Mouse (Mus musculus): Measurements from ENCODE around the gene Noa1.
A peak's percentile ranks its signal among the peaks of the same experiment; 100 is the strongest.

The Noa1 gene

GRCm38 (mm10) chr5:77254402-77254801 is 55.5 kb downstream of the Noa1 start:
- DNase-seq (ENCODE audit: low read depth, low spot score) = no peak

DNA sequence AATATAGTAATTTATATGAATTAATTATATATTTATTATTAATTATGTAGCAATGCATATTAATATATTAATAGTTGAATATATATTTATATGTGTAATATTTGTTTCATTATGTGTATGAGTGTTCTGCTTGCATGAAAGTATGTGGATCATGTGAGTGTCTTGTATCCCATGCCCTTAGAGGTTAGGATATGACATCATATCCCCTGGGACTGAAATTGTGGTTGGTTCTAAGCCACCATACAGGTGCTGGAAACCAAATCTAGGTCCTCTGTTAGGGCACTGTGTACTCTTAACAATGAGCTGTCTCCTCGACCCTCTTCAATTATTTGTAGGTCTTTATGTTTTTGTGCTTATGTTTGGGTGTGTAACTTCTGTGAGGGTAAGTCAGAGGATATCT is 56.7 kb downstream of the Noa1 start:
- no peak for DNase-seq (ENCODE audit: low read depth, low spot score)

- DNase-seq (ENCODE audit: low read depth, low spot score) = peak; percentile 43
Observed at GRCm38 (mm10) chr5:77252115-77252827, 57.6 kb downstream of the Noa1 start.

GRCm38 (mm10) chr5:77251656-77252055 is 58.2 kb downstream of the Noa1 start:
- no peak for DNase-seq (ENCODE audit: low read depth, low spot score)

DNA sequence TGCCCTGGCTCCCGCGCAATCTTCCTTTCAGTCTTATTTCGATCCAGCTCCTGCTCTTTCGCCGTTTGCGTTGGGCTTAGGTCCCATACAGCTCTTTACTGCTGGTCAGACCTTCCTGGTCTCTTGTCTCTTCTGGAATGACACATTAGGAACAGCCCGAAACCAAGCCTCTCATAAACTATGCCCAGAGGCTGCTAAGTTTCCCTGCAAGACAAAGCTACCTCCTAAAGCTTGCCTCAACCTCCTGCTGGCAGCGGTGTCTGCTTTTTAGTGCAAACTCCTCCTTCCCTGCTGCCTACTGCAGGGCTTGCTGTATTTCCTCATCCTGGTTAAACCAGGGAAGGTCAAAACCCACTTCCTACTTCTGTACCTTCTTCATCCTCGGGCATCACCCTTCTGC is 59.8 kb downstream of the Noa1 start:
- DNase-seq (ENCODE audit: low read depth, low spot score) = no peak

DNA sequence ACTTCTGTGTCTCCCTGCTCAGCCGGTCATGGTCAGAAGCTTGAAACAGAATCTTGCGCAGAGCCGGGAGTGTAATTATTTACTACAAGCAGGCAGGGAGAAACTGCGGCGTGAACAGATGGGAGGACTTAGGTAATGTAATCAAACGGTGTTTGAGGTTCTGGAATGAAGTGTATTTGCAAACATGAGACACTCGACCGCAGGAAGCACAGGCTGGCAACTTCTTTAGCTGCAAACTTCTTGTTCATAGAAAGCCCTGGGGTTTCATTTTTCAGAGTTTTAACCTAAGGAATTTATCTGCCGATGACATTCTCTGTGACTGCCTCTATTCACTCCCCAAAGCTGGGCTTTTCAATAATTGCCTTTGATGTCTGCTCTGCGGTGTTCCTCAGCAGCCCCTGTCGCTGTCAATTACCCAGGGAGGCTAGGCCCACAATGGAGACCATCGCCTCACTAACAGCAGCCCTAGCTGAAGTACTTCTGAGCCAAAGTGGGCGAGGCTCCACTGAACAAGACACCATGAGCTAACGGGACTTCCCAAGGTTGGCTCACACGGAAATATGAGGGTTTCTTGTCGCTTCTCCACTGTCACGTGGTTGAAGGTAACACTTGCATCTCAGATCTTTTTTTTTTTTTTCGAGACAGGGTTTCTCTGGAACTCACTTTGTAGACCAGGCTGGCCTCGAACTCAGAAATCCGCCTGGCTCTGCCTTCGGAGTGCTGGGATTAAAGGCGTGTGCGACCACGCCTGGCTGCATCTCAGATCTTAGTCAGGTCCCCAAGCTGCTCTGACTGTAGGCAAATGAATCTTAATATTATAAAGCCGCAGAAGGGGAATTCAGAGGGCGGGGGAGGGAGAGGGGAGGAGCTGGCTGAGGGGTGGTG is 63.9 kb downstream of the Noa1 start:
- DNase-seq (ENCODE audit: low read depth, low spot score) = peak; percentile 89

- DNase-seq (ENCODE audit: low read depth, low spot score) = peak; percentile 55
Observed at GRCm38 (mm10) chr5:77245463-77245786, 64.5 kb downstream of the Noa1 start.

- DNase-seq (ENCODE audit: low read depth, low spot score) = peak; percentile 28
Observed at GRCm38 (mm10) chr5:77244331-77244987, 65.4 kb downstream of the Noa1 start.
